Mouse (Mus musculus) kidney, adult 2 months (tissue): ENCODE data around the gene Fip1l1. TPM values are rescaled to one million over a fixed set of nuclear protein-coding genes. Genes with fewer than 3 reads are reported as not detected.

Source experiments
- DNase-seq: peaks from one replicate; pipeline ENCODE4 v3.0.0; 2021
- H3K27ac ChIP-seq: fragments of 200-500 bp; 2 replicates; pipeline ENCODE4 v1.5.1; 2012; ENCODE audit warnings: low read depth, low read length, control low read depth, inconsistent platforms; ENCODE audit not compliant: insufficient read depth
- H3K27me3 ChIP-seq: fragments of 200-500 bp; replicated peaks from 2 replicates; pipeline ENCODE4 v1.6.1; 2012; ENCODE audit warnings: mild to moderate bottlenecking, moderate library complexity, low read length, inconsistent platforms; ENCODE audit not compliant: control insufficient read depth, insufficient read depth
- H3K36me3 ChIP-seq: fragments of 200-500 bp; 2 replicates; pipeline ENCODE4 v1.6.1; 2012; ENCODE audit warnings: mild to moderate bottlenecking, moderate library complexity, low read length, inconsistent platforms; ENCODE audit not compliant: control insufficient read depth, insufficient read depth
- H3K4me1 ChIP-seq: fragments of 200-500 bp; 2 replicates; pipeline ENCODE4 v1.6.1; 2011; ENCODE audit warnings: low read length; ENCODE audit not compliant: control insufficient read depth, insufficient read depth
- H3K4me3 ChIP-seq: fragments of 200-500 bp; 2 replicates; pipeline ENCODE4 v1.5.1; 2011; ENCODE audit warnings: mild to moderate bottlenecking, low read depth, low read length, control low read depth; ENCODE audit not compliant: insufficient read depth
- CTCF ChIP-seq: fragments of 200-500 bp; conservative IDR thresholded peaks from 2 replicates; pipeline ENCODE4 v1.5.1; 2011; ENCODE audit warnings: low read depth, mild to moderate bottlenecking, control low read depth, low read length, moderate library complexity, mixed read lengths; ENCODE audit not compliant: insufficient read depth, insufficient read length
- POLR2A ChIP-seq: fragments of 200-500 bp; IDR thresholded peaks from one replicate; pipeline ENCODE4 v1.6.1; 2011; ENCODE audit warnings: low read depth, low read length, control low read depth
- WGBS: fragments of 180-500 bp; shearing (Covaris S2); methylation state at CpG from one replicate; pipeline ENCODE4 v1.1.7; 2018; 5-methylcytosine and 5-hydroxymethylcytosine counted together
- polyA plus RNA-seq: library from polyadenylated mRNA; depleted of rRNA; stranded (reverse); fragments of >200 nt; gene quantifications from 2 replicates; pipeline ENCODE4 v1.2.3, GENCODE M21; 2012

Gene Fip1l1
- polyA plus RNA-seq, 1 experiment: 21.6 TPM

DNA sequence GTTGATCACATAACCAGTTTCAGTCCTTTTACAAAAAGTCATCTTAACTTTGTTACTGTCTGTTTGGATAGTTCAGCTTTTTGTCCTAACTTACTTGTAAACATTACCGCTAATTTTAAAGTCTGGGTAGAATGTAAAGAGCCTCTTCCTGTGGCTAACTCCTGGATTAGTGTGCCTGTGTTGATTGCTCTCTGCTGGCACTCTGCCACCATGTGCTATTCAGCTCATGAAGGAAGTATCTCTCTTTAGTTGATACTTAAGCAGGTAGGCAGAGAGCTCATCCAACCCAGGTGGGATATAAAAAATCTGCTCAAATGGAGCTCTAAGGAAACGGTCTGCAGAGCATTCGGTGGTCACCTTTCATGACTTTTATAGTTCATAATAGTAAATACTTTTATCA is 65.9 kb downstream of the Fip1l1 start:
- Histone ChIP-seq H3K4me3 (no peak overlapping the region), H3K4me1 (no peaks in the 10 kb centered on the region), H3K27ac (no peak overlapping the region), H3K27me3 (no peaks in the 10 kb centered on the region), H3K36me3 (peaks cover 3% of the 10 kb centered on the region)
- no peak for DNase-seq
- 75% methylated on average over 3 of the region's 3 CpGs for WGBS
- no peak for TF ChIP-seq CTCF

DNA sequence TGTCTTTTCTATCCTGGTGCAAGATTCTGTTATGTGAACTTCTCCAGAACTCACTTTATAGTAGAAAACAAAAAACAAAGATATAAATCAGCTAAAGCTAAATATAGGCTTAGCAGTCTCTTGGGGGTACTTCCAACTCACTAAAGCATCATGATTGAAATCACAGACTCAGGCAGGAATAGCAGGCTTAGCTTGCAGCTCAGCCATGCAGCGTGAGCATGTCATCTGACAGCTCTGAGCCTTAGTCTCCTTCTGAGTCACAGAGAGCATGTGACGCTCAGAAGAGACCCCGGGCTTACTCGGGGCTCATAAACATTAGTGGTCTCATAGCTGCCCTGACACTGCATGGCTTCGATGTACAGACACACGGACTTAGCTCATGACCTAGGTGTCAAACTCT is 66.7 kb downstream of the Fip1l1 start:
- TF ChIP-seq CTCF: no peak
- no peak for TF ChIP-seq POLR2A
- 78% methylated on average over 6 of the region's 6 CpGs for WGBS
- H3K36me3 ChIP-seq: peaks cover 3% of the 10 kb centered on the region
- no peaks in the 10 kb centered on the region for H3K4me1 ChIP-seq
- no peak overlapping the region for H3K27ac ChIP-seq
- no peak overlapping the region for H3K4me3 ChIP-seq
- DNase-seq: no peak
- no peaks in the 10 kb centered on the region for H3K27me3 ChIP-seq

DNA sequence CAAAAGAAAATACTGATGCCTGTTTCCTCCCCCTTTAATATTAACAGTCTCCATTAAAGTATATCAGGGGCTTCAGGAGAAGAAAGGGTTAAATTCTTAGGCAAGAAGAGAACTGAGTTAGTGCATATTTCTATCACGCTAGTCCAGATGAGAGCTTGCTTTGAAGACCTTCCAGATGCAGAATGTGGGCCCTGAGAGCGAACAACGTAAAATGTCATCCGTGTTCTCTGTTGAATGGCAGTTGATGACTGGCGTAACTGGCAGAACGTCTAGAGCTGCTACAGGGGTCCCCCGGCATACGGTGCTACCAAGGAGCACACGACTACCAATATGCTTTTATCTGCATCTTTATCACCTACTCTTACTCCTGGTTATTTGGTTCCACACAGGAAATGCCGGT is 67.1 kb downstream of the Fip1l1 start:
- Histone ChIP-seq H3K4me3 (no peak overlapping the region), H3K27ac (no peak overlapping the region), H3K4me1 (no peaks in the 10 kb centered on the region), H3K27me3 (no peaks in the 10 kb centered on the region), H3K36me3 (no peaks in the 10 kb centered on the region; the same call in 1 of the 2 replicates)
- no peak for TF ChIP-seq CTCF
- no peak for TF ChIP-seq POLR2A
- 88% methylated on average over 10 of the region's 10 CpGs for WGBS
- no peak for DNase-seq

DNA sequence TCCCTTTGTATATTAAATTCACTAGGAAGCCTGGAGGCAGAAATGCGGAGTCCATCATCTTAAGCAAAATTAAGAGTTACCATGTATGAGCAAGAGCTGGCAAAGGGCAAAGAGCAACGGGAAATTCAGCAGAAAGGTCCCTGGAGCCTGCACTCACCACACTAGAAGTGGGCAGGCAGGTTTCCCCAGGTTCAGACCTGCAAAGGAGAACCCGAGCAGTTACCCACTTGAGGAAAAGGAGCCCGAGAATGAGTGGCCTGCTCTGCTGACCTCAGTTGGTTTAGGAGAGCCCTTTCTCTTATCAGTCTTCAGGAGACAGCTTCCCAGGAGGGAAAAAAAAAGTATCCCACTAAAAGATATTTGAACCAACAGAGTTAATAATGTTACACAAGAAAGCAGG is 68.1 kb downstream of the Fip1l1 start:
- TF ChIP-seq CTCF (no peak), POLR2A (no peak)
- 78% methylated on average over 4 of the region's 4 CpGs for WGBS
- H3K27ac ChIP-seq: no peak overlapping the region

DNA sequence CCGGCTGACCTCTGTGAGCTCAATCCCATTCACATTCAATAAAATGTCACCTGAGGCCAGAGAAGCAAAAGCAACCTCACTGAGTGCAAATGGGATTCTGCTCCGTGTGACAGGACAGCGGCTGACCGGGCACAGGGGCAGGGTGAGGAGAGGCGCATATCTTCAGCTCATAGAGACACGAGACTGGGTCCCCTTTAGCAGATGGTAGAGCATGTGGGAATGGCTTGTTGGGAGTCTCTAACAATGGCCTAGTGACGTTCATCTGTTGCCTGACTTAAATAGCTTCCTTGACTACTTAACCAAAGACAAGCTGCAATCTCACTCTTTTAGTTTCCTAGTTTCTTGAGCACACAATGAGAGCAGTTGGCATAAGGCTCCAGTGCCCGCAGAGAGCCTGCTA is 71.0 kb downstream of the Fip1l1 start:
- Histone ChIP-seq H3K36me3 (no peaks in the 10 kb centered on the region), H3K4me3 (no peak overlapping the region), H3K4me1 (no peaks in the 10 kb centered on the region), H3K27me3 (no peaks in the 10 kb centered on the region), H3K27ac (no peak overlapping the region)
- TF ChIP-seq CTCF (no peak), POLR2A (no peak)
- WGBS: 86% methylated on average over 8 of the region's 8 CpGs
- DNase-seq: no peak

More for the DNA sequence above, 68.1 kb downstream of the Fip1l1 start:
- no peaks in the 10 kb centered on the region for H3K27me3 ChIP-seq
- no peak overlapping the region for H3K4me3 ChIP-seq
- H3K4me1 ChIP-seq: no peaks in the 10 kb centered on the region
- no peaks in the 10 kb centered on the region; the same call in 1 of the 2 replicates for H3K36me3 ChIP-seq
- no peak for DNase-seq

DNA sequence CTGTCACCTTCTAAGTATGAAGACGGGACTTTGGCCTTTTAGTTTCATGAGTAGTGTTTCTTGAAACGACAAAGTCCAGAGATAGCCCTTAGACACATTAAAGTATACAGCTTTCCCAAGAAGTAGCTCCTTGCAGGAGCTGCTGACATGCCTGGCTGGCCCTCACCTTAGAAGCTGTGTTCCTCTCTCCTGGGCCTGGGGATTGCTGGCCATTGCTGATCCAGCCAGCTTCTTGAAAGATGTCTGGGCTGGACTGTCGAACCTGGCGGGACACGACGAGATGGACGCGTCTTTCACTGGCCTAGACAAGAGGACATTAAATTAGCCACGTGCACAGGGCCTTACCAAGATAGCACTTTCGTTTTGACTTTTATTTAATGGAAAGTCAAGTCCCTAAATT is 75.3 kb downstream of the Fip1l1 start:
- WGBS: 68% methylated on average over 10 of the region's 10 CpGs
- H3K4me3 ChIP-seq: no peak overlapping the region
- H3K27ac ChIP-seq: no peak overlapping the region
- no peaks in the 10 kb centered on the region for H3K4me1 ChIP-seq
- no peaks in the 10 kb centered on the region for H3K36me3 ChIP-seq
- no peak for DNase-seq
- no peaks in the 10 kb centered on the region for H3K27me3 ChIP-seq
- TF ChIP-seq CTCF: no peak
- no peak for TF ChIP-seq POLR2A

DNA sequence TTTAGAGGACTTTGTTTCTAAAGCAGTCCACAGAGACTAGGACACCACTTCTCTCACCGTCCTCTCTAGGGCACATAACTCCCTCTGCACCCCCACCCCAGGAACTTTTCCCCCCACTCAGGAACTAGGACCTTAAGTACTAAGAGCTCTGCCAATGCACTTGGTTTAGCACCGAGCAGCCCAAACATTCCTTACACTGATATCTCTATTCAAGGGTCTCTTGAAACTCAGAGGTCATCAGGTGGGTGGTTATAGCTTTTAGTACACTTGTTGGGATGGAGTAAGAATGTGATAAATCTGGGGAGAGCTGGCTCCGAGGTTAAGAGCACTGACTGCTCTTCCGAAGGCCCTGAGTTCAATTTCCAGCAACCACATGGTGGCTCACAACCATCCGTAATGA is 77.5 kb downstream of the Fip1l1 start:
- H3K27ac ChIP-seq: no peak overlapping the region
- DNase-seq: no peak
- TF ChIP-seq CTCF (no peak), POLR2A (no peak)
- WGBS: 86% methylated on average over 5 of the region's 5 CpGs
- no peaks in the 10 kb centered on the region for H3K4me1 ChIP-seq
- no peaks in the 10 kb centered on the region for H3K36me3 ChIP-seq
- no peaks in the 10 kb centered on the region for H3K27me3 ChIP-seq
- H3K4me3 ChIP-seq: no peak overlapping the region
